In genomic region chr1:74302835-74303234, GRCm38 (mm10) we compare ENCODE assay signal across 7 mouse cellular contexts. TPM values are rescaled to one million over a fixed set of nuclear protein-coding genes. Genes with fewer than 3 reads are reported as not detected.
A peak's percentile ranks its signal among the peaks of the same experiment; 100 is the strongest.
DNase-seq lines count a peak whose midpoint lies in the region; ATAC-seq and TF ChIP-seq lines count a peak whose summit lies in the region.

No protein-coding gene starts in this region.

- TF ChIP-seq CTCF in C2C12 (IDR thresholded peaks at IDR 0.05; ENCODE audit: control insufficient read depth, insufficient read depth, insufficient read length), result no peak
- no peak for TF ChIP-seq CTCF in bone marrow macrophage, adult 2 months (IDR thresholded peaks at IDR 0.05; ENCODE audit: low read depth, low read length)

- peak overlapping the region; percentile 40 for H3ac ChIP-seq in C2C12 (ENCODE audit: control insufficient read depth, insufficient read length, low read depth)

- no peak overlapping the region for H3K4me3 ChIP-seq in C2C12 (ENCODE audit: insufficient read depth, poor library complexity, severe bottlenecking)
- H3K4me3 ChIP-seq in bone marrow macrophage, adult 2 months (ENCODE audit: insufficient read depth, low read length), result peak overlapping the region; percentile 85
- peak overlapping the region; percentile 76 for H3K4me3 ChIP-seq in limb, embryonic 15.5 days

- H3K4me2 ChIP-seq in limb, embryonic 15.5 days, result peak overlapping the region; percentile 67

- H3K79me3 ChIP-seq in C2C12 (ENCODE audit: low read depth), result peaks cover 49% of the 10 kb centered on the region

- H3K27me3 ChIP-seq in C2C12 (ENCODE audit: control insufficient read depth, insufficient read depth, insufficient read length), result no peaks in the 10 kb centered on the region
- H3K27me3 ChIP-seq in limb, embryonic 15.5 days, result no peaks in the 10 kb centered on the region

- H3K79me2 ChIP-seq in C2C12 (ENCODE audit: control insufficient read depth, insufficient read depth), result peaks cover 62% of the 10 kb centered on the region

- H3K4me1 ChIP-seq in bone marrow macrophage, adult 2 months (ENCODE audit: control insufficient read depth, insufficient read depth, low read length), result peaks cover 60% of the 10 kb centered on the region
- H3K4me1 ChIP-seq in limb, embryonic 15.5 days, result peaks cover 48% of the 10 kb centered on the region

- no peaks in the 10 kb centered on the region for H3K9me3 ChIP-seq in limb, embryonic 15.5 days

- WGBS in limb, embryonic 15.5 days, result 70% methylated on average over 2 of the region's 2 CpGs

- ATAC-seq in limb, embryonic 15.5 days (ENCODE audit: insufficient number of reproducible peaks, low FRiP score, low TSS enrichment, low read depth), result no peak

- no peak overlapping the region for H3K27ac ChIP-seq in bone marrow macrophage, adult 2 months (ENCODE audit: insufficient read depth, low read depth, low read length)
- peak overlapping the region; percentile 94; the same call in 1 of the 2 replicates for H3K27ac ChIP-seq in limb, embryonic 15.5 days

- H3K36me3 ChIP-seq in C2C12 (ENCODE audit: control insufficient read depth, insufficient read depth), result no peaks in the 10 kb centered on the region
- no peaks in the 10 kb centered on the region for H3K36me3 ChIP-seq in limb, embryonic 15.5 days

- DNase-seq in kidney, adult 9 months, result peak; percentile 10
- no peak for DNase-seq in kidney, adult 8-10 months
- DNase-seq in layer of hippocampus, adult 9-10 months (ENCODE audit: low spot score), result no peak
- no peak for DNase-seq in thymus, postnatal 14 days

- TF ChIP-seq POLR2A in bone marrow macrophage, adult 2 months (IDR thresholded peaks at IDR 0.05; ENCODE audit: borderline replicate concordance, low read depth, low read length), result no peak

- no peak overlapping the region for H3K9ac ChIP-seq in limb, embryonic 15.5 days

TF ChIP-seq in C2C12, 6 proteins besides CTCF, POLR2A, EP300 and RAD21:
- TF ChIP-seq USF1 (IDR thresholded peaks at IDR 0.05; ENCODE audit: low read depth) (no peak), CEBPB (IDR thresholded peaks at IDR 0.05; ENCODE audit: low read depth) (no peak), MYOD1 (IDR thresholded peaks at IDR 0.05; ENCODE audit: control insufficient read depth, insufficient read length, low read depth) (no peak), FOSL1 (IDR thresholded peaks at IDR 0.05; ENCODE audit: insufficient read depth, low read length, poor library complexity, severe bottlenecking) (no peak), MAX (IDR thresholded peaks at IDR 0.05) (no peak), MYOG (IDR thresholded peaks at IDR 0.05; ENCODE audit: control insufficient read depth, extremely low read depth, insufficient read length) (no peak)

RNA-seq across cellular contexts. Expression of gene Tmbim1, which starts 2.6 kb away (rescaled TPM):
- polyA plus RNA-seq in C2C12 (2012; fragmentation: generic; extraction: Trizol), result 38.1 TPM
- polyA plus RNA-seq in bone marrow macrophage, adult 2 months (2012; ENCODE audit: insufficient read depth, insufficient read length, missing spikeins), result 73.6 and 74.7 TPM in 2 replicates
- 58.8 and 69.6 TPM in 2 replicates for polyA plus RNA-seq in limb, embryonic 15.5 days (2015; fragmentation: Nextera tagmentation; extraction: Ambion mirVana)

RNA-seq across cellular contexts. Expression of gene Pnkd, which starts 18.1 kb away (rescaled TPM):
- polyA plus RNA-seq in C2C12 (2012; fragmentation: generic; extraction: Trizol), result 68.0 TPM
- 37.6 and 37.8 TPM in 2 replicates for polyA plus RNA-seq in bone marrow macrophage, adult 2 months (2012; ENCODE audit: insufficient read depth, insufficient read length, missing spikeins)
- 104 and 114 TPM in 2 replicates for polyA plus RNA-seq in limb, embryonic 15.5 days (2015; fragmentation: Nextera tagmentation; extraction: Ambion mirVana)

RNA-seq across cellular contexts. Expression of gene Aamp, which starts 18.3 kb away (rescaled TPM):
- 123 TPM for polyA plus RNA-seq in C2C12 (2012; fragmentation: generic; extraction: Trizol)
- 104 and 124 TPM in 2 replicates for polyA plus RNA-seq in bone marrow macrophage, adult 2 months (2012; ENCODE audit: insufficient read depth, insufficient read length, missing spikeins)
- 232 and 249 TPM in 2 replicates for polyA plus RNA-seq in limb, embryonic 15.5 days (2015; fragmentation: Nextera tagmentation; extraction: Ambion mirVana)

RNA-seq across cellular contexts. Expression of gene Gpbar1, which starts 24.5 kb away (rescaled TPM):
- polyA plus RNA-seq in C2C12 (2012; fragmentation: generic; extraction: Trizol), result not detected
- polyA plus RNA-seq in bone marrow macrophage, adult 2 months (2012; ENCODE audit: insufficient read depth, insufficient read length, missing spikeins), result not detected in 2 replicates
- polyA plus RNA-seq in limb, embryonic 15.5 days (2015; fragmentation: Nextera tagmentation; extraction: Ambion mirVana), result 0.18 TPM in 1 of 2 replicates, not detected in the other

RNA-seq across cellular contexts. Expression of gene Catip, which starts 59.1 kb away (rescaled TPM):
- not detected for polyA plus RNA-seq in C2C12 (2012; fragmentation: generic; extraction: Trizol)
- 0.60 and 0.76 TPM in 2 replicates for polyA plus RNA-seq in bone marrow macrophage, adult 2 months (2012; ENCODE audit: insufficient read depth, insufficient read length, missing spikeins)
- 1.6 and 2.0 TPM in 2 replicates for polyA plus RNA-seq in limb, embryonic 15.5 days (2015; fragmentation: Nextera tagmentation; extraction: Ambion mirVana)
